Mouse (Mus musculus) cerebellum, postnatal 14 days (tissue): ENCODE data around the gene Thop1.
"Not testable (repeated sequence)": the region's sequence is repeated elsewhere in the genome, so short reads cannot be mapped to it uniquely, and the experiment has no call there.

ENCODE experiments used
- DNase-seq, 2 experiments: peaks; one replicate each; pipeline ENCODE4 v3.0.0; 2021; ENCODE audit warnings: mixed read lengths in 2 of 2

The Thop1 gene

DNA sequence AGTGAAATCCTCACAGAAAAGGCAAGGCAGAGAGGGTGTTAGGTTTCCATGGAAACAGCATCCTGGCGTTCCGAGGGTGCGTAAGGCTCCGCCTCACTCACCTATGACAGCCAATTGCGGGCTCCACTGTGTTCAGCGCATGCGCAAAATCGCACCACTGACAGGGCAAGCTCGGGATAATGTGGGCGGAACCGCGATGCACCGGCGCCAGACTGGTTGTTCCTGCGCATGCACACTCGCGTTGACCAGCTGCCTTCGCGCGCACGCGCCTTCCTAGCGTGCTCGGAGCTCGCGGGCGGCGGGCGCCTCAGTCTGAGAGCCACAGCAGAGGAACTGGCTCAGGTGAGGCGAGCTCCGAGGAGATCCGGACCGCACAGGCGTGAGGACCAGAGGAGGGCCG, at the start of gene Thop1:
Gene Thop1, plus strand, starts transcription at position 200 of the 400 bp plus-strand sequence.
- peak; percentile 98 for DNase-seq

DNA sequence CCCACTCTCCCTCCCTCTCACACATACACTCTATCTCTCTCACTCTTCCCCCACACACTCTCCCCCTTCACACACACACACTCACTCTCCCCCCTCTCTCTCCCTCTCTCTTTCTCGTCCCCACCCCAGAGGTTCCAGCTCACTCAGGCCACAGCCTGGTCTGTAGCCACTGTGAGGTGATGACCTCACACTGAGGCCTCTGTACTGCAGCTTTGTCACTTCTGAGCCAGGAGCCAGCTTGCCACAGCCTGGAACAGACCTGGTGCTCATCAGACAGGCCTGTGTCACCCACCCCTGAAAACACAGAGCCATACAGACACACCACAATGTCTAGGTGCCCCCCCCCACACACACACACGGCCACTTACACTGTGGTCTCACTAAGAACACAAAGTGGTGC, 49.6 kb upstream of the Thop1 start:
- no peak for DNase-seq

DNA sequence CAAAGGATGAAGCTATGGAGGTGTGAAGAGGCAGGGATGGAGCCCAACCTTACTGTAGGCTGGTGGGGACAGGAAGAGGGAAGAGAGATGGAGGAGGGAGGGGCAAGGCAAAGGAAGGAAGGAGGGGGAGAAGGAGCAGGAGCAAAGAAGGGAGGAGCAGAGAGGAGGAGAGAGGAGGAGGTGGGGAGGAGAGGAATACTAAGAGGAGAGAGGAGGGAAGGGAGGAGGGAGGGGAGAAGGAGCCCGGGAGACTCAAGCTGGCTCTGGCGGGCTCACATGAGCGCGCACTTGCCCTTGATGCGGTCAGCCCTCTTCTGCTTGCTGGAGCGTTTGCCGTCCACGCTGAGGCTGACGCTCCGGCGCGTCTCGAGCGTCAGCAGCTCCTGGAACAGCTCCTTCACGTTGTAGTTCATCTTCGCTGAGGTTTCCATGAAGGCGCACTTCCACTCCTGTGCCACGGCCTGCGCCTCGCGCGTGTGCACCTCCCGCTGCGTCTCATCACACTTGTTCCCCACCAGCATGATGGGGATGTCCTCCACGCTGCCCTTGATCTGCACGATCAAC, 48.2 kb upstream of the Thop1 start:
- DNase-seq = no peak

DNA sequence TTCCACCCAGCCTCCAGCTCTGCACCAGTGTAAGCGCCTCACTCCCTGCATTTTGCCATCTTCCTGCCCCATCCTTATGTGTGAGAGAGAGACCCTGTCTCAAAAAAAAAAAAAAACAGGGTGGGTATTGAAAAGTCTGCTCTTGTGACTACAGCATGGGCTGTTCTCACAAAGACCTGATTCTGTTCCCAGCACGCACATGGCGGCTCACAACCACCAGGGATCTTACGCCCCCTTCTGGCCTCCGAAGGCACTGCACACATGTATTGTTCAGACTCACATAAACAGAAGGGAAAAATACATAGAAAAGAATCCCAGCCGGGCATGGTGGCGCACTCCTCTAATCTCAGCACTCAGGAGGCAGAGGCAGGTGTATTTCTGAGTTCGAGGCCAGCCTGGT, 47.1 kb upstream of the Thop1 start:
- DNase-seq = peak in 1 of 2 experiments; percentile 61

DNA sequence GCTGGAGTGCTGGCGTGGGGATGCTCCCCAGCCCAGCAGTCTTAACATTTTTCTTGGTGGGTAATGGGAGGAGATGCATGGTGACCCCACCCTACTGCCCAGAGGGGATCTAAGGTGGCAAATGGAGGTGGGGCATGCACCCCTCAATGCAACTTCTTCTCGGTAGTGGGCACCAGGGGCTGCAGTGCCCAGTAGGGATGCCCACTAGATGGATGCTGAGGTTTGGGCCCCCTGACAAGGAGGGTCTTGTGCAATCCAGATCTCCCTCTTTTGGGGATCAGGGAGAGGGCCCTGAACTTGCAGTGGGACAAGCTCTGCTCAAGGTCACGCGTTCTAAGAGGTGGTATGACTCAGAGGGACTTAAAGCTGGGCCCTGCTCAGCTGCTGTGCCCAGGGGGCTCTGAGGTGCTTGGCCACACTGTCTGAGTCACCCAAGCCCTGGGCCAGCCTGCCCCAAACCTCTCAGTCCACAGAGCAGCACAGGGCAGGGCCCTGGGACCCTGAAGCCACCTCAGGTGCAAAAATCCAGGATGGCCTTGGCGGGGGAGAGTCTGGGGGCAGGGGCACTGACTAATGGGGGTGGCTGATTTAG, 45.4 kb upstream of the Thop1 start:
- DNase-seq = no peak

GRCm38 (mm10) chr10:81025047-81025621, 44.7 kb upstream of the Thop1 start:
- peak; percentile 52 to 59 for DNase-seq

GRCm38 (mm10) chr10:81025639-81026275, 44.1 kb upstream of the Thop1 start, which contains the start of gene Diras1:
Diras1 (minus strand) TSS chr10:81025662.
- peak in 1 of 2 experiments; percentile 32 for DNase-seq

GRCm38 (mm10) chr10:81026857-81027256, 43.0 kb upstream of the Thop1 start:
- no peak for DNase-seq

DNA sequence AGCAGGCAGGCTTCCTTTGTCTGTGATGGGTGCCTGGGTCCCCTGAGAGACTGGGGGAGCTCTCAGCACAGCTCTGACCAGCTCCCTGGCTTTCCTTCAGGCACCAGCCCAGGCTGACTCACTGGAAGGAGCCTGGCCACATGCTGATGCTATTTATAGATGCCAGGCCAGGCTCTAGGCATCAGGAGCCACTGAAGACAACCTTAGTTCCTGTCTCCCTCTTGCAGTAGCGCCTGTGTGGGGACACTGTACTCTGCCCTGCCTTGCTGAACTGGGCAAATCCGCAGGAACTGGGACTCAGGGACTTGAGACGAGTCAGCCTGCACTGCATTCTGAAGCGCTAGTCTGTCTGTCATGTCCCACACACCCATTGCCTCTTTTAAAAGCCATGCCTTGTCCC, 42.5 kb upstream of the Thop1 start:
- DNase-seq = peak; percentile 69 to 76

DNA sequence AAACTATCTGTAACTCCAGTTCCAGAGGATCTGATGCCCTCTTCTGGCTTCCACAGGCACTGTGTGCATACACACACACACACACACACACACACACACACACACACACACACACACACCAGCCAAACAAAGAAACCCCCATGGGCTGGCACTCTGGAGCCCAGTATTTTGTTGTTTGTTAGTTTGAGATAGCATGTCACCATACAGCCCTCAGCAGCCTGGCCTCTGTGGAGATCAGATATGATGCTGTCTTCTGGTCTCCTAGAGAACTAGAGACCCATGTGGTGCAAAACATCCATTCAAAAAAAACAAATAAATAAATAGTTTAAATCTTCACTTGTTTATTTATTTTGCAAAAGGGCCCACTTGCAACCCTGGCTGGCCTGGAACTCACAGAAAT, 41.6 kb upstream of the Thop1 start:
- no peak for DNase-seq

DNA sequence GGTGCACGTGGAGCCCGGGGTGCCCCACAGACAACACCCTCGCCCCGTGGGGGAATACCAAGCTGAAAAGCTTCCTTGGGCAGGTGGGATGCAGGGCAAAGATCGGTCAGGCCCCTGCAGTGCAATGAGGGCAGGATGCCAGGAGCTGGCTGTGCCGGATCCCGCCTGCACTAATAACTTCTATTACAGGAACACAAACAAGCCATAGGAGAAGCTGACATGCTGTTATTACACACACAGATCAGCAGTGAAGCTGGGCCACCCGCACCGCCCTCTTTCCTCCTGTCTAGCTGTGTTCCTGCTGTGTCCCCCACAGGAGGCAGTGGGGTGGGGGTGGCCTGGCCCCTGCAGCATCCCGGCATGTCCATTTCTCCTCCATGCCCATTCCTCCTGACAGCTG, 40.8 kb upstream of the Thop1 start:
- peak; percentile 39 to 47 for DNase-seq

- no peak for DNase-seq
Observed at GRCm38 (mm10) chr10:81033586-81033985, 36.2 kb upstream of the Thop1 start.

GRCm38 (mm10) chr10:81036251-81036650, 33.6 kb upstream of the Thop1 start:
- DNase-seq = peak; percentile 55 to 76

GRCm38 (mm10) chr10:81036988-81037580, 32.8 kb upstream of the Thop1 start, which contains the start of gene Slc39a3:
Slc39a3 (minus strand) TSS chr10:81037426.
- peak; percentile 100 for DNase-seq

GRCm38 (mm10) chr10:81041458-81042175, 28.2 kb upstream of the Thop1 start:
- DNase-seq = peak; percentile 83 to 89

DNA sequence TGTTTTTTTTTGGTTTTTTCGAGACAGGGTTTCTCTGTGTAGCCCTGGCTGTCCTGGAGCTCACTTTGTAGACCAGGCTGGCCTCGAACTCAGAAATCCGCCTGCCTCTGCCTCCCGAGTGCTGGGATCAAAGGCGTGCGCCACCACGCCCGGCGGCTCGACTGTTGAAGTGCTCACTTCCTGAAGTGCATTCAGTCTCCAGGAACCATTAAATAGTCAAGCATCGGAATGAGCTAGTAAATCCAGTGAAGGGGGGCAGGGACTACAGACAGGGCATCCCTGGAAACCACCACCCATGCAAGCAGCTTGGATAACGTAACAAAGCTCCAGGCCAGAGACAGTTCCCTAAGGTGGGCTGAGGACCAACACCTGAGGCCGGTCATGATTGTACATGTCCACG, 24.6 kb upstream of the Thop1 start:
- DNase-seq = not testable (repeated sequence)

DNA sequence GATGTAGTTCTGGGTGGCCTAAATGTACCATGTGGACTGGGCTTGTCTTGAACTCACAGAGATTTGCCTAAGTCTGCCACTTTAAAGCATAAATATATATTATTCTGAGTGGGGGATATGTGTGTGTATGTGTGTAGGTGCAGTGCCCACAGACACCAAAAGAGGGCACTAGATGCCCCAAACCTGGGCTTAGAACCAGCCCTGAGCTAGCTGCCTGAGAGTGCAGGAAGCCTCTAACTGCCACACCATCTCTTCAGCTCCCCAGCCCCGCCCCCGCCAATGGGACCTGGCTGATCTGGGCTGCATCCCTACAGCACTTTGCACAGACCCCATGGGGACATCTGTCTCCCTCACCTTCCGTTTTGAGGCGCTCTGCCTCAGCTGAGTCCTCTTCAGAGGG, 19.2 kb upstream of the Thop1 start:
- peak in 1 of 2 experiments; percentile 64 for DNase-seq

GRCm38 (mm10) chr10:81051133-81051532, 18.7 kb upstream of the Thop1 start:
- no peak for DNase-seq

GRCm38 (mm10) chr10:81052577-81052976, 17.3 kb upstream of the Thop1 start:
- no peak for DNase-seq

DNA sequence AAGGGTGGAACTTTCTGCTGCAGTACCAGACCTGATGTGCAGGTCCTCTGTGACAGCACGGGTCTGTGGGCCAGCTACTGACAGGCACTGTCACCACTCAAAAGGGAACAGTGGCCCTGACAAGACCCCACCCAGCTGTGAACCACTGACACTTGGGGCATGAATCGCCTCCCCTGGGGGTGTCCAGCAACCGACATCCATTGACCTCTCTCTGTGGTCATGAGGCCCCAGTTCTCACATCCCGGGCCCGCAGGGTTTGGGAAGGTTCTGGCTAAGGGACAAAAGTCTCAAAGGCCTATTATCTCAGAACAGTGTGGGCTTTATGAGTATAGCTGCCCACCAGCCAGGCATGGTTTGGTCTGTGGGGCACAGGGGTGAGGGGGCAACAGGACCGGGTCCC, 14.7 kb upstream of the Thop1 start:
- no peak for DNase-seq

- DNase-seq = not testable (repeated sequence)
Observed at GRCm38 (mm10) chr10:81055802-81056340, 14.0 kb upstream of the Thop1 start.

DNA sequence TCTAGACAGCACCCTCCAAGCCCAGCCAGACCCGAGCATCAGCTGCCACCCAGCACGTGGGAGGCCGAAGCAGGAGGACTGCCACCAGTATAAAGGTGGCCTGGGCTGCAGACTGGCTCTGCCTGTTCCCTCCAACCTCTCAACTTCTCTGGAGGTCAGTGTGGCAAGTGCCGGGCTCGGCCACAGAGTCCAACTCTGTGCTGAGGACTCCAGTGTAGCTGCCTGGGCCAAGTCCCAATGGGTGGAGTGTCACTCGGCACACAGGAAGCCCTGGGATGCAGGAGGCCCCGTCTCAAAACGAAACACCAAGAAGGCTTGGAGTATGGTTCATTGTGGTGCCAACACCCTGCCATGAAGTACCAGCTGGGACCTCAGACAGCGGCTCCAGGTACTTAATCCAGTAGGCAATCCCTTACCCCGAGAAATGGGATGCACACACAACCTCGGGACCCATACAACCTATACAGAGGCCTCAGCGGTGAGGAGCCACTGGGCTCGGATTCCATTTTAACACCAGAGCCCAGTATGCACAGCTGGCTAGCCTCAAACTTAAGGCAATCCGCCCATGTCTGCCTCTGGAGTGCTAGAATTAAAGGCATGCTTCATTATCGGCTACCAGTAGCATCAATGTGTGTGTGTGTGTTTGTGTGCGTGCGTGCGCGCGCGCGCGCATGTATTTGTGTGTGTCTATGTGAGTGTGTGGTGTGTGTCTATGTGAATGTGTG, 12.3 kb upstream of the Thop1 start:
- DNase-seq = no peak
